Mouse (Mus musculus) lung, postnatal 10 days (tissue): ENCODE measurements around the gene Plekhg4.

Experiments used
- DNase-seq: peaks from one replicate; pipeline ENCODE4 v3.0.0; 2021

The Plekhg4 gene

GRCm38 (mm10) chr8:105408331-105408730 is 35.3 kb downstream of the Plekhg4 start:
- no peak for DNase-seq

DNA sequence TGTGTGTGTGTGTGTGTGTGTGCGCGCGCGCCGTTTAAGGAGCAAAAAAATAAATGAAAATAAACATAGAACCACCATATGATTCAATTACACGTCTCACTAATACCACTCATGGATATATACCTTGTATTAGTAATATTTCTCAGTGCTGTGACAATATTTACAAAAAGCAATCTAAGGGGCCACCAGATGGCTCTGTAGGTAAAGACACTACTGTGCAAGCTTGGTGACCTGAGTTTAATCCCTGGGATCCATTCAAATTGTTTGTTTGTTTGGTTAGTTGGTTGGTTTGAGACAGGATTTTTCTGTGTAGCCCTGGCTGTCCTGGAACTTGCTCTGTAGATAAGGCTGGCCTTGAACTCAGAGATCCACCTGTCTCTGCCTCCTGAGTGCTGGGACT is 36.9 kb downstream of the Plekhg4 start:
- no peak for DNase-seq

DNA sequence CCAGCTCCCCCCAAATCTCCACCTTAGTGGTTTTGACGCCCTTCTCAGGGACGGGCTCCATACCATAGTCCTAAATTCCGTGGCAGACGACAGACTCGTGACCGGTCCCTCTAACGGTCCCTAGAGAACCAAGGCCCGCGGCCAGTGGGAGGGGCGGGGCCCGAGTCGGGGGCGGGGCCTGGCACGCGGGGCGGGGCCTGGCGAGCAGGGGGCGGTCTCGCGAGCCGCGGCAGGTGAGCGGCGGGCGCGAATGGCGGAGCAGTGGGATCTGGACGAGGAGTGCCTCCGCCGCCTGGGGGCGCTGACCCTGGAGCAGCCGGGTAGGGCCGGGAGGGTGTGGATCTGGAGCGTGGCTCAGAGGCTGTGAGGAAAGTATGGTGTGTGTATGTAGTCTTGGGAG is 40.3 kb downstream of the Plekhg4 start, which contains the start of the genes Kctd19 and Lrrc36:
TSS of gene Kctd19 (minus strand) at position 112 of the 400 bp plus-strand sequence.
TSS of gene Lrrc36 (plus strand) at position 181 of the 400 bp plus-strand sequence.
- DNase-seq = peak; percentile 85

GRCm38 (mm10) chr8:105418992-105419391 is 45.9 kb downstream of the Plekhg4 start:
- DNase-seq = no peak

DNA sequence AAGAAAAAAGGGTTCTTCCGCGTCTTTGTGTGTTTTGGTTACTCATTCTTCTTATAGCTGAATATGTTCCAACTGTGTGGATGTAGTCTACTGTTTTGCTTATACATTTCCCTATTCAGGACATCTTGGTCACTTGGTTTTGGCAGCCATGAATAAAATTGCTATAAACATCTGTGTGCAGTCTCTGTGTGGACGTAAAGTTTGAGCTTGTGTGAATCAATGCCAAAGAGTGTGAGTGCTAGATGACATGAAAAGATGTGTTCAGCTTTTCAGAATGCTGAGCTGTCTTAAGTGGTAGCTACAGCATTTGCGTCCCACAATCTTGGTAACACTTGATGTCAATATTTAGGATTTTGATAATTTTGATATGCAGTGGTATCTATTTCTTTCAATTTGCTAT is 46.7 kb downstream of the Plekhg4 start:
- no peak for DNase-seq

DNA sequence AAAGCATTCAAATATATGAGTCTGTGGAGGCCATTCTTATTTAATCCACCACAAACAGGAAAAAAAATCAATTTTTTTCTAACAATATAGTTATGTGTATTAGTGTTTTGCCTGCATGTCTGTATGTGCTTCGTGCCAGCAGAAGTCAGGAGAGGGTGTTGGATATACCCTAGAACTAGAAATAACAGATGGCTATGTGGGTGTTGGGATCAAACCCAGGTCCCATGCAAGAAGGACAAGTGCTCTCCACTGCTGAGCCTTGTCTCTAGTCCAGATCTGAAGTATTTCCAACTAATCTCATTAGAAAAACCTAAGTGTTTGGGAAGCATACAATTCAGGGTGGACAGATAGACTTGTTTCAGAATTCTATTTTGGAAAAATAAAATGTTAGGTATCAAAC is 48.9 kb downstream of the Plekhg4 start:
- DNase-seq = no peak

GRCm38 (mm10) chr8:105426878-105427277 is 53.8 kb downstream of the Plekhg4 start:
- no peak for DNase-seq

DNA sequence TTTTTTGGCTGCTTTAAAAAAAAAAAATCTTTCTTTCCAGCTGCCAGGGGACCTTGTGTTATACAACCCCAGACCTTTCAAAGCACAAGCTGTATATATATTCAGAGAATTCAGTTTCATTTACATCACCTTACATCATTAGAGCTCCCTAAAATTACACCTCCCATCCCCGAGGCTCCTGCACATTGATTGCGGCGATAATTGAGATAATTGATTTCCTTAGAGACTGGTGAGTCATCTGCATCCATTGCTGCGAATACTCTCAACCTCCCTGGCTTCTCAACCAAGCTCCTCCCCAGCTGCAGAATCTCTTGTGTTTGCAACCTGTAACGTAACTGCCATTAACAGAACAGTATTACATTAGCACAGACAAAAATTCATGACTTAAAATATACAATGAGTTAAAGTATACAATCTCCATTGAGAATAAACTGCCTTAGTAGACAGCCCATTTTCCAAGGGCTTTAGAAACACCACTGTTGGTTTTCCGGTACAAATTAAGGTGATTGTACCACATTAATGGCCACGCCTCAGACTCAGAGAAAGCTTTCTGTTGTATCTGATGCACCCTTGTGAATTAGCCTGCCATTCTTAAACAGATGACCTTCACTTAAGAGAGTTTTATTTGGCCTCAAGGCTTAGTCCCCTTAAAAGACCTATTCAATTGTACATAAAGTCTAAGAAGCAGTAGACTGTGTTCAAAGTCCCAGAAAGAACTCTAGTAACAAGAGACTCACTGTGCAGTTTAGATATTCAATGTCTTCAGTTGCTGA is 58.9 kb downstream of the Plekhg4 start:
- no peak for DNase-seq
